Mouse (Mus musculus): ENCODE results near the gene Mt4.

DNA sequence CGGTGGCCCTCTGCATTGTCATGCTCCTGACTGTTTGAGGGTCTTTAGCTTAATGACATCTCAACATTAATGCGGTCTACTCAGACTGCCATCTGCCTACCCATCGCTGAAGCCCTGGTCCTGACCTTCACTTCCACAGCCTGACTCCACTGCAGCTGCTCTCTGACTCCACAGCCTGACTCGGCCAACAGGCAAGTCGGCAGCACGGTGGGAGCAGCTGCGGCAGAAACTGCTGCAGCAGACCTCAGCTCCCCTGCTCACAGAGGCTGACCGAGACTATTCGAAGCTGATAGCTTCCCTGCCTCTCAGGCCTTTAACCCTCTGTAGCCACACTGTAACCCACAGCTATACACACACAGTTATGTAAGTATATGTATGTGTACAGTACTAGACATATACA lies 49.0 kb upstream of the Mt4 start:
- TF ChIP-seq CTCF (IDR thresholded peaks at IDR 0.05; ENCODE audit: extremely low read depth, insufficient read length, insufficient replicate concordance, low read depth, low read length), result no peak
- no peak for TF ChIP-seq POLR2A (IDR thresholded peaks at IDR 0.05; ENCODE audit: low read depth, low read length)

Measured in small intestine, adult 2 months (tissue).